Mouse (Mus musculus): ENCODE measurements around the gene Il5ra. TPM values are rescaled to one million over a fixed set of nuclear protein-coding genes. Genes with fewer than 3 reads are reported as not detected.

Gene Il5ra
- polyA plus RNA-seq, 1 experiment = 0.22 TPM

- H3K27me3 ChIP-seq (ENCODE audit: control insufficient read depth, insufficient read depth, low read length) = no peaks in the 10 kb centered on the region
- H3K4me3 ChIP-seq (ENCODE audit: control insufficient read depth, low read depth, low read length) = peak overlapping the region; percentile 98
- no peak overlapping the region for H3K27ac ChIP-seq (ENCODE audit: control insufficient read depth, insufficient read depth, low read depth, low read length)
- H3K4me1 ChIP-seq (ENCODE audit: control insufficient read depth, insufficient read depth, low read length) = no peaks in the 10 kb centered on the region
- TF ChIP-seq POLR2A (IDR thresholded peaks at IDR 0.05; ENCODE audit: control insufficient read depth, low read depth, low read length) = no peak
- TF ChIP-seq CTCF (IDR thresholded peaks at IDR 0.05; ENCODE audit: control insufficient read depth, insufficient read depth, insufficient replicate concordance, low read depth, low read length) = no peak
- H3K36me3 ChIP-seq (ENCODE audit: control insufficient read depth, insufficient read depth, low read length) = no peaks in the 10 kb centered on the region
These were observed 21.2 kb upstream of the Il5ra start for GRCm38 (mm10) chr6:106770046-106770445.

DNA sequence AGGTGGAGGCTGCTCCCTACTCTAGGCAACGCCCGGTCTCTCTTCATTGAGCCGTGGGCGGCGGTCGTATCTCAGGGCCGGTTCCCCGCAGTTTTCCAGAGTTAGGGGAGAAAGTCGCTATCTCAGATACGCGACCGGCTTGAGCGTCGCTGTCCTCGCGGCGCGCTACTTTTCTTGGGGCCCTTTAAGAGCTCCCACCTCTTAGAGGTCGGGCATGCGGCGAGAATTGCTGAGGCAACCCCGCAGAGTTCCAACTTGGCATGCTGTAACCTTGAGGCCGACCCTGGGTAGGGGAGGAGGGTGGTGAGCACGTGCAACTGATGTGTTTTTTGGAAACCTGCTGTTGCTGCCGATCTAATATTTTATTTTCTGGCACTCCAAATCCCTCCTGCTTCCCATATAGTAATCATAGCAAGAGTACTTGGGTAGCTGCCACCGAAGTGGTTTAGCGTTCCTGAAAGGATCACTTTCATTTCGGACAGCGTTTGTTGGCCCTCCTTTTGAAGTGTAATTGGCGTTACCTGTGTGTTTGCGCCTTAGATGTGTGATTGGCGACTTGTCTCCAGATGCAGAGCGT lies 20.5 kb upstream of the Il5ra start:
- Histone ChIP-seq H3K27ac (ENCODE audit: control insufficient read depth, insufficient read depth, low read depth, low read length) (peak overlapping the region; percentile 89), H3K4me1 (ENCODE audit: control insufficient read depth, insufficient read depth, low read length) (no peaks in the 10 kb centered on the region), H3K27me3 (ENCODE audit: control insufficient read depth, insufficient read depth, low read length) (no peaks in the 10 kb centered on the region), H3K4me3 (ENCODE audit: control insufficient read depth, low read depth, low read length) (peak overlapping the region; percentile 98), H3K36me3 (ENCODE audit: control insufficient read depth, insufficient read depth, low read length) (no peaks in the 10 kb centered on the region)
- TF ChIP-seq POLR2A (IDR thresholded peaks at IDR 0.05; ENCODE audit: control insufficient read depth, low read depth, low read length) (no peak), CTCF (IDR thresholded peaks at IDR 0.05; ENCODE audit: control insufficient read depth, insufficient read depth, insufficient replicate concordance, low read depth, low read length) (no peak)

DNA sequence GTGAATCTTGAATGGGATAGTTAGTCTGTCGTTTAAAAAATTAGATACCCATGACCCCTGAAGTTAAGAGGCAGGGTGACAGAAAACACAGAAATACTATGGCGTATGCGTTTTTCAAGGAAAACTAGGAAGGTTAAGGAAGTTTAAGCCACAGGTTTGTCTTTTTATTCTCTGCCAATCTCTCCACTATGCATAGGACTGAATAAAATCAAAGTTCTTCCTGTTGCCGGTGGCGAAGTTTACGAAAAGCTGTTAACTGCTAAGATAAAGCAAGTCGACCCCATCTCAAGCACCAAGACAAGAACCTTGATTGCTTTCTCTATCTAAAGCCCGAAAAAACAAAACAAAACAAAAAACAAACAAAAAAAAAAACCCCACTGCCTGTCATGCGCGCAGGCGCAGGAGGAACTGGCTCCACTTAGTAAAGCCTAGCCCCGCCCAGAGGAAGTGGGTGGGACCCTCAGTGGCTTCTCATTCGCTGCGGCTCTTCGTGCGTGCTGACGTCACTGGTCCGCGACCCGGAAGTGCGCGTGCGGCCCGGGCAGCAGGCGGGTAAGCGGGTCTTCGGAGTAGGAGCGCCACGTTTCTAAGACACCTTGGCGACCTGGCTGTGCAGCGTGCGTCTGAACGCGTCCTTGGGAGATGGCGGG lies 19.9 kb upstream of the Il5ra start, which contains the start of gene Trnt1:
Trnt1 (plus strand) TSS at position 481 of the 650 bp plus-strand sequence.
- H3K27ac ChIP-seq (ENCODE audit: control insufficient read depth, insufficient read depth, low read depth, low read length) = peak within 1 kb of the TSS; percentile 89
- no peaks in the 10 kb centered on the region for H3K27me3 ChIP-seq (ENCODE audit: control insufficient read depth, insufficient read depth, low read length)
- no peaks in the 10 kb centered on the region for H3K36me3 ChIP-seq (ENCODE audit: control insufficient read depth, insufficient read depth, low read length)
- TF ChIP-seq CTCF (IDR thresholded peaks at IDR 0.05; ENCODE audit: control insufficient read depth, insufficient read depth, insufficient replicate concordance, low read depth, low read length) (no peak), POLR2A (IDR thresholded peaks at IDR 0.05; ENCODE audit: control insufficient read depth, low read depth, low read length) (peak; percentile 93)
- no peaks in the 10 kb centered on the region for H3K4me1 ChIP-seq (ENCODE audit: control insufficient read depth, insufficient read depth, low read length)
- H3K4me3 ChIP-seq (ENCODE audit: control insufficient read depth, low read depth, low read length) = peak within 1 kb of the TSS; percentile 98

- Histone ChIP-seq H3K27ac (ENCODE audit: control insufficient read depth, insufficient read depth, low read depth, low read length) (no peak overlapping the region), H3K4me3 (ENCODE audit: control insufficient read depth, low read depth, low read length) (no peak overlapping the region), H3K36me3 (ENCODE audit: control insufficient read depth, insufficient read depth, low read length) (no peaks in the 10 kb centered on the region), H3K27me3 (ENCODE audit: control insufficient read depth, insufficient read depth, low read length) (no peaks in the 10 kb centered on the region), H3K4me1 (ENCODE audit: control insufficient read depth, insufficient read depth, low read length) (no peaks in the 10 kb centered on the region)
- TF ChIP-seq CTCF (IDR thresholded peaks at IDR 0.05; ENCODE audit: control insufficient read depth, insufficient read depth, insufficient replicate concordance, low read depth, low read length) (no peak), POLR2A (IDR thresholded peaks at IDR 0.05; ENCODE audit: control insufficient read depth, low read depth, low read length) (no peak)
These were observed 17.9 kb upstream of the Il5ra start for GRCm38 (mm10) chr6:106766774-106767173.

DNA sequence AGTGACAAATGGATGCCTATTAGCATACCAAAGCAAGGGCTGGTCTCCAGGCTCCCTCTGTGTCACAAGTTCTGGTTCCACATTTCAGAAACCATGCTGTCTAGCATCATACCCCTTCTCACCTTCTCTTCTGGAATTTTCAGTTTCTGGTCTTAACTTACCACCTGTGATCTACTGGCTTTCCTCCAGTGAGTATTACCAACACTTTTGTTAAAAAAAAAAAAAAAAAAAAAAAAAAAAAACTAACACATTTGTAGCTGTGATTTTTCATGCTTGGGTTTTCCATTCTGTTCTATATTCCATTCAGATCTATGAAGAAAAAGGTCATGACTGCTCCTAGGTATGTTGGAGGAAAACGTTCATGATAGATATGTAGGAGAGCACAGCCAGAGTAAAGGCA lies 17.1 kb upstream of the Il5ra start:
- no peak for TF ChIP-seq POLR2A (IDR thresholded peaks at IDR 0.05; ENCODE audit: control insufficient read depth, low read depth, low read length)
- no peak for TF ChIP-seq CTCF (IDR thresholded peaks at IDR 0.05; ENCODE audit: control insufficient read depth, insufficient read depth, insufficient replicate concordance, low read depth, low read length)
- H3K4me1 ChIP-seq (ENCODE audit: control insufficient read depth, insufficient read depth, low read length) = no peaks in the 10 kb centered on the region

GRCm38 (mm10) chr6:106761486-106761885 lies 12.6 kb upstream of the Il5ra start:
- no peak overlapping the region for H3K4me3 ChIP-seq (ENCODE audit: control insufficient read depth, low read depth, low read length)
- H3K27me3 ChIP-seq (ENCODE audit: control insufficient read depth, insufficient read depth, low read length) = no peaks in the 10 kb centered on the region
- no peak overlapping the region for H3K27ac ChIP-seq (ENCODE audit: control insufficient read depth, insufficient read depth, low read depth, low read length)
- TF ChIP-seq POLR2A (IDR thresholded peaks at IDR 0.05; ENCODE audit: control insufficient read depth, low read depth, low read length) (no peak), CTCF (IDR thresholded peaks at IDR 0.05; ENCODE audit: control insufficient read depth, insufficient read depth, insufficient replicate concordance, low read depth, low read length) (no peak)
- H3K36me3 ChIP-seq (ENCODE audit: control insufficient read depth, insufficient read depth, low read length) = no peaks in the 10 kb centered on the region
- no peaks in the 10 kb centered on the region for H3K4me1 ChIP-seq (ENCODE audit: control insufficient read depth, insufficient read depth, low read length)

More for the DNA sequence above, 17.1 kb upstream of the Il5ra start:
- Histone ChIP-seq H3K27ac (ENCODE audit: control insufficient read depth, insufficient read depth, low read depth, low read length) (no peak overlapping the region), H3K36me3 (ENCODE audit: control insufficient read depth, insufficient read depth, low read length) (no peaks in the 10 kb centered on the region), H3K27me3 (ENCODE audit: control insufficient read depth, insufficient read depth, low read length) (no peaks in the 10 kb centered on the region), H3K4me3 (ENCODE audit: control insufficient read depth, low read depth, low read length) (no peak overlapping the region)

- Histone ChIP-seq H3K27ac (ENCODE audit: control insufficient read depth, insufficient read depth, low read depth, low read length) (no peak overlapping the region), H3K4me3 (ENCODE audit: control insufficient read depth, low read depth, low read length) (no peak overlapping the region), H3K27me3 (ENCODE audit: control insufficient read depth, insufficient read depth, low read length) (no peaks in the 10 kb centered on the region), H3K36me3 (ENCODE audit: control insufficient read depth, insufficient read depth, low read length) (no peaks in the 10 kb centered on the region), H3K4me1 (ENCODE audit: control insufficient read depth, insufficient read depth, low read length) (no peaks in the 10 kb centered on the region)
- TF ChIP-seq CTCF (IDR thresholded peaks at IDR 0.05; ENCODE audit: control insufficient read depth, insufficient read depth, insufficient replicate concordance, low read depth, low read length) (no peak), POLR2A (IDR thresholded peaks at IDR 0.05; ENCODE audit: control insufficient read depth, low read depth, low read length) (no peak)
These were observed 11.8 kb upstream of the Il5ra start for GRCm38 (mm10) chr6:106760473-106761218.

All from testis, adult 2 months (tissue).